Mouse (Mus musculus) spleen, adult 2 months (tissue): ENCODE data around the gene Adra2b.

ENCODE experiments used
- CTCF ChIP-seq: fragments of 200-500 bp; IDR thresholded peaks from 2 replicates; pipeline ENCODE4 v1.5.1; 2011; ENCODE audit warnings: mild to moderate bottlenecking, inconsistent platforms; ENCODE audit not compliant: insufficient read depth, insufficient read length, insufficient replicate concordance; ENCODE audit errors: extremely low read depth
- POLR2A ChIP-seq: fragments of 200-500 bp; IDR thresholded peaks from 2 replicates; pipeline ENCODE4 v1.6.1; 2011; ENCODE audit warnings: low read depth, low read length, inconsistent platforms

- TF ChIP-seq CTCF (no peak), POLR2A (no peak)
Measured at GRCm38 (mm10) chr2:127415806-127416205, 52.8 kb downstream of the Adra2b start.
